Mouse (Mus musculus): ENCODE results near the gene P2ry12. TPM values are rescaled to one million over a fixed set of nuclear protein-coding genes. Genes with fewer than 3 reads are reported as not detected.

P2ry12 gene
- 0.09 TPM in 1 of 2 replicates, not detected in the other for total RNA-seq (2012; rRNA removed)

GRCm38 (mm10) chr3:59262704-59263103 lies at the start of gene P2ry12:
P2ry12 (minus strand) TSS chr3:59262871.
- DNase-seq (ENCODE audit: low read depth, low spot score) = no peak
- no peak within 1 kb of the TSS for H3K4me3 ChIP-seq (ENCODE audit: insufficient read depth in 1 of 2, low read depth in 1 of 2, low read length in 2 of 2, poor library complexity in 1 of 2, severe bottlenecking in 1 of 2)
- H3K36me3 ChIP-seq (ENCODE audit: control insufficient read depth, insufficient read depth, low read length, poor library complexity, severe bottlenecking) = no peaks in the 10 kb centered on the region
- no peak within 1 kb of the TSS for H3K9ac ChIP-seq (ENCODE audit: insufficient read depth, low read depth, low read length, poor library complexity, severe bottlenecking)
- no peaks in the 10 kb centered on the region for H3K4me1 ChIP-seq (ENCODE audit: control insufficient read depth in 2 of 2, insufficient read depth in 2 of 2, low read length in 2 of 2, poor library complexity in 1 of 2)
- no peaks in the 10 kb centered on the region for H3K9me3 ChIP-seq (ENCODE audit: control insufficient read depth, insufficient read depth, low read depth, low read length)
- no peak within 1 kb of the TSS for H3K27ac ChIP-seq (ENCODE audit: insufficient read depth, low read depth, low read length, poor library complexity, severe bottlenecking)
- no peak for TF ChIP-seq ZNF384 (IDR thresholded peaks at IDR 0.05; ENCODE audit: low read depth, low read length)
- no peak for TF ChIP-seq MAFK (IDR thresholded peaks at IDR 0.05; ENCODE audit: insufficient read depth, low read depth, low read length)
- no peak for TF ChIP-seq CHD2 (IDR thresholded peaks at IDR 0.05; ENCODE audit: low read depth, low read length)
- TF ChIP-seq HCFC1 (IDR thresholded peaks at IDR 0.05; ENCODE audit: borderline replicate concordance, insufficient read depth, low read length) = no peak
- in situ Hi-C loops (cut with MboI; ENCODE audit: low sequenced_read_pairs in 2 of 2, unreplicated experiment in 2 of 2) = no loop called here

- no peak overlapping the region for H3K27ac ChIP-seq (ENCODE audit: insufficient read depth, low read depth, low read length, poor library complexity, severe bottlenecking)
- in situ Hi-C loops (cut with MboI; ENCODE audit: low sequenced_read_pairs in 2 of 2, unreplicated experiment in 2 of 2) = no loop called here
- TF ChIP-seq ZNF384 (IDR thresholded peaks at IDR 0.05; ENCODE audit: low read depth, low read length) = no peak
- no peak for TF ChIP-seq MAFK (IDR thresholded peaks at IDR 0.05; ENCODE audit: insufficient read depth, low read depth, low read length)
- no peak for TF ChIP-seq HCFC1 (IDR thresholded peaks at IDR 0.05; ENCODE audit: borderline replicate concordance, insufficient read depth, low read length)
- no peak for TF ChIP-seq ZC3H11A (IDR thresholded peaks at IDR 0.05; ENCODE audit: borderline replicate concordance, low read depth, low read length)
- TF ChIP-seq CHD2 (IDR thresholded peaks at IDR 0.05; ENCODE audit: low read depth, low read length) = no peak
- no peak overlapping the region for H3K4me3 ChIP-seq (ENCODE audit: insufficient read depth in 1 of 2, low read depth in 1 of 2, low read length in 2 of 2, poor library complexity in 1 of 2, severe bottlenecking in 1 of 2)
- H3K36me3 ChIP-seq (ENCODE audit: control insufficient read depth, insufficient read depth, low read length, poor library complexity, severe bottlenecking) = no peaks in the 10 kb centered on the region
- no peaks in the 10 kb centered on the region for H3K4me1 ChIP-seq (ENCODE audit: control insufficient read depth in 2 of 2, insufficient read depth in 2 of 2, low read length in 2 of 2, poor library complexity in 1 of 2)
- no peaks in the 10 kb centered on the region for H3K9me3 ChIP-seq (ENCODE audit: control insufficient read depth, insufficient read depth, low read depth, low read length)
- H3K9ac ChIP-seq (ENCODE audit: insufficient read depth, low read depth, low read length, poor library complexity, severe bottlenecking) = no peak overlapping the region
- DNase-seq (ENCODE audit: low read depth, low spot score) = no peak
Observed at GRCm38 (mm10) chr3:59305518-59305917, 42.8 kb upstream of the P2ry12 start.

GRCm38 (mm10) chr3:59304944-59305343 lies 42.3 kb upstream of the P2ry12 start:
- H3K9me3 ChIP-seq (ENCODE audit: control insufficient read depth, insufficient read depth, low read depth, low read length) = no peaks in the 10 kb centered on the region
- no peak for TF ChIP-seq CHD2 (IDR thresholded peaks at IDR 0.05; ENCODE audit: low read depth, low read length)
- no peak for TF ChIP-seq ZNF384 (IDR thresholded peaks at IDR 0.05; ENCODE audit: low read depth, low read length)
- no peak for TF ChIP-seq MAFK (IDR thresholded peaks at IDR 0.05; ENCODE audit: insufficient read depth, low read depth, low read length)
- no peak for TF ChIP-seq HCFC1 (IDR thresholded peaks at IDR 0.05; ENCODE audit: borderline replicate concordance, insufficient read depth, low read length)
- TF ChIP-seq ZC3H11A (IDR thresholded peaks at IDR 0.05; ENCODE audit: borderline replicate concordance, low read depth, low read length) = no peak
- H3K36me3 ChIP-seq (ENCODE audit: control insufficient read depth, insufficient read depth, low read length, poor library complexity, severe bottlenecking) = no peaks in the 10 kb centered on the region
- no peak overlapping the region for H3K9ac ChIP-seq (ENCODE audit: insufficient read depth, low read depth, low read length, poor library complexity, severe bottlenecking)
- no peaks in the 10 kb centered on the region for H3K4me1 ChIP-seq (ENCODE audit: control insufficient read depth in 2 of 2, insufficient read depth in 2 of 2, low read length in 2 of 2, poor library complexity in 1 of 2)
- H3K27ac ChIP-seq (ENCODE audit: insufficient read depth, low read depth, low read length, poor library complexity, severe bottlenecking) = no peak overlapping the region
- DNase-seq (ENCODE audit: low read depth, low spot score) = no peak
- in situ Hi-C loops (cut with MboI; ENCODE audit: low sequenced_read_pairs in 2 of 2, unreplicated experiment in 2 of 2) = no loop called here
- H3K4me3 ChIP-seq (ENCODE audit: insufficient read depth in 1 of 2, low read depth in 1 of 2, low read length in 2 of 2, poor library complexity in 1 of 2, severe bottlenecking in 1 of 2) = no peak overlapping the region

- H3K27ac ChIP-seq (ENCODE audit: insufficient read depth, low read depth, low read length, poor library complexity, severe bottlenecking) = no peak overlapping the region
- TF ChIP-seq ZNF384 (IDR thresholded peaks at IDR 0.05; ENCODE audit: low read depth, low read length) = no peak
- H3K4me3 ChIP-seq (ENCODE audit: insufficient read depth in 1 of 2, low read depth in 1 of 2, low read length in 2 of 2, poor library complexity in 1 of 2, severe bottlenecking in 1 of 2) = no peak overlapping the region
- no peak overlapping the region for H3K9ac ChIP-seq (ENCODE audit: insufficient read depth, low read depth, low read length, poor library complexity, severe bottlenecking)
- no peaks in the 10 kb centered on the region for H3K4me1 ChIP-seq (ENCODE audit: control insufficient read depth in 2 of 2, insufficient read depth in 2 of 2, low read length in 2 of 2, poor library complexity in 1 of 2)
- in situ Hi-C loops (cut with MboI; ENCODE audit: low sequenced_read_pairs in 2 of 2, unreplicated experiment in 2 of 2) = no loop called here
- H3K9me3 ChIP-seq (ENCODE audit: control insufficient read depth, insufficient read depth, low read depth, low read length) = no peaks in the 10 kb centered on the region
- peak; percentile 16 for DNase-seq (ENCODE audit: low read depth, low spot score)
- H3K36me3 ChIP-seq (ENCODE audit: control insufficient read depth, insufficient read depth, low read length, poor library complexity, severe bottlenecking) = no peaks in the 10 kb centered on the region
Observed at GRCm38 (mm10) chr3:59297653-59298052, 35.0 kb upstream of the P2ry12 start.

GRCm38 (mm10) chr3:59296563-59297130 lies 34.0 kb upstream of the P2ry12 start:
- H3K36me3 ChIP-seq (ENCODE audit: control insufficient read depth, insufficient read depth, low read length, poor library complexity, severe bottlenecking) = no peaks in the 10 kb centered on the region
- H3K9me3 ChIP-seq (ENCODE audit: control insufficient read depth, insufficient read depth, low read depth, low read length) = no peaks in the 10 kb centered on the region
- no peak overlapping the region for H3K4me3 ChIP-seq (ENCODE audit: insufficient read depth in 1 of 2, low read depth in 1 of 2, low read length in 2 of 2, poor library complexity in 1 of 2, severe bottlenecking in 1 of 2)
- no peak overlapping the region for H3K27ac ChIP-seq (ENCODE audit: insufficient read depth, low read depth, low read length, poor library complexity, severe bottlenecking)
- H3K9ac ChIP-seq (ENCODE audit: insufficient read depth, low read depth, low read length, poor library complexity, severe bottlenecking) = no peak overlapping the region
- in situ Hi-C loops (cut with MboI; ENCODE audit: low sequenced_read_pairs in 2 of 2, unreplicated experiment in 2 of 2) = no loop called here
- DNase-seq (ENCODE audit: low read depth, low spot score) = no peak
- H3K4me1 ChIP-seq (ENCODE audit: control insufficient read depth in 2 of 2, insufficient read depth in 2 of 2, low read length in 2 of 2, poor library complexity in 1 of 2) = no peaks in the 10 kb centered on the region
- TF ChIP-seq ZNF384 (IDR thresholded peaks at IDR 0.05; ENCODE audit: low read depth, low read length) (no peak), CHD2 (IDR thresholded peaks at IDR 0.05; ENCODE audit: low read depth, low read length) (no peak), HCFC1 (IDR thresholded peaks at IDR 0.05; ENCODE audit: borderline replicate concordance, insufficient read depth, low read length) (no peak), MAFK (IDR thresholded peaks at IDR 0.05; ENCODE audit: insufficient read depth, low read depth, low read length) (no peak), ZC3H11A (IDR thresholded peaks at IDR 0.05; ENCODE audit: borderline replicate concordance, low read depth, low read length) (no peak)
